Comparison of ENCODE assay signal across 8 mouse cellular contexts in the genomic region with DNA sequence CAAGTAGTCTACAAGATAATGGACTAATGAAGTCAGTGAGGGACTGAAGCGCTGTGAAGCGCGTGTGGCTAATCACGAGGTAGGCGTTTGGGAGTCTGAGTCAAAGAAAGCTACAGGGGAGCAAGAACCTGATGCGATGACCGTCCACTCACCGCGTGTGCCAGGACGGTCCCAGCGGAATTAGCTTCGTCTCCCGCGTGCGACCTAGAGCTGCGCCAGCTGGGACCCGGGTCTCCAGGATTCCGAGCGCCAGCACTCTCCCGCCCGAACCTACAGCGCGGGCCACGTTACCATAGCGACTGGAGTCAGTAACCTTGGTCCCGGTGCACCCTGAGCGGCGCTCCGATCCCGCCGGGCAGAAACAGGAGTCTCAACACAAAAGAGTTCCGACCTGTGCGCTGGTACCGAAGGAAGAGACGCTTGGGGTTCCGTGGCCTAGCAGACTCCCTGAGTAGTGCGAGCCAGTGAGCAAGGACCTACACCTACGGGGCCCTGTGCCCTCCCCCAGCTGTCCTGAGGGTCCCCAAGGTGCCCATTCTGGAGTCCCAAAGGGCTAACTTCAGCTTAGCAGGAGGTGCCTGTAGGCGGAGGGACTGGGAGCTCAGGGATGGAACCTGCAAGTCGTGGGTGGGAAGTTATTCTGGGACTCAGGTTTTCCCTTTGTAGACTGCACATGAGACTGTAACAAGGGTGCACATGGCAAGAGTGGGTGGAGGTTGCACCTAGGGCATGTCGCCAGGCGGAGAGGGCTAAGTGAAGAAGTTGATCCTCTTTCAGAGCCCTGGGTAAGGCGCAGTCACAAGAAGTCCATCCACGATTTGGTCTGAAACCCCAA. TPM values are rescaled to one million over a fixed set of nuclear protein-coding genes. Genes with fewer than 3 reads are reported as not detected.
DNase-seq lines count a peak whose midpoint lies in the region; ATAC-seq lines count a peak whose summit lies in the region.

Gene Ccdc57 (minus strand): TSS at position 309 of the 835 bp plus-strand sequence.

- peak within 1 kb of the TSS; percentile 73 for H3K4me3 ChIP-seq in hindbrain, embryonic 10.5 days

- H3K9me3 ChIP-seq in hindbrain, embryonic 10.5 days: no peaks in the 10 kb centered on the region

- H3K4me1 ChIP-seq in hindbrain, embryonic 10.5 days (replicated peaks): peaks cover 13% of the 10 kb centered on the region

- no peaks in the 10 kb centered on the region for H3K27me3 ChIP-seq in hindbrain, embryonic 10.5 days (ENCODE audit: insufficient read depth, poor library complexity, severe bottlenecking)

- peak; percentile 98 for DNase-seq in MN1 (ENCODE audit: low spot score)
- DNase-seq in cerebellum, adult 8-10 months: peak; percentile 93
- peak; percentile 89 for DNase-seq in hindbrain, embryonic 10.5 days (ENCODE audit: low spot score)
- DNase-seq in layer of hippocampus, postnatal 10 days (ENCODE audit: low spot score in 2 of 2): peak; percentile 95 to 96
- DNase-seq in lung, postnatal 10 days: peak; percentile 94
- peak; percentile 90 for DNase-seq in ovary, postnatal 36 days (ENCODE audit: low spot score)
- DNase-seq in thymus, postnatal 25 days: peak; percentile 86

- peak; percentile 99 for ATAC-seq in frontal cortex, adult (ENCODE audit: low TSS enrichment)

- peaks cover 9% of the 10 kb centered on the region for H3K36me3 ChIP-seq in hindbrain, embryonic 10.5 days

- peak within 1 kb of the TSS; percentile 92 for H3K27ac ChIP-seq in hindbrain, embryonic 10.5 days

- WGBS in hindbrain, embryonic 10.5 days: 9% methylated on average over 44 of the region's 44 CpGs

RNA-seq across cellular contexts. Expression of gene Ccdc57, which starts in this region (rescaled TPM):
- polyA plus RNA-seq in hindbrain, embryonic 10.5 days (2016; fragmentation: Nextera tagmentation; extraction: Ambion mirVana): 6.1 and 6.4 TPM in 2 replicates
- total RNA-seq in layer of hippocampus, postnatal 10 days (2021): 1 to 10 TPM; 7.3 to 7.4 TPM

Comparison
In these comparisons a context has a peak if more than half of its experiments do, and no peak if none do; other contexts are left out.
1. Peak in every context shown above with its lines: DNase-seq, ATAC-seq, H3K4me3 ChIP-seq and H3K27ac ChIP-seq.